Mouse (Mus musculus): ENCODE results near the gene Actg1.

Gene Actg1

GRCm38 (mm10) chr11:120296305-120297144 is 51.8 kb downstream of the Actg1 start:
- no peak for TF ChIP-seq GATA4 (IDR thresholded peaks at IDR 0.05; ENCODE audit: insufficient replicate concordance, low read length)

Data from liver, adult (tissue).